Mouse (Mus musculus) E14TG2a.4 (cell line): Measurements from ENCODE around the gene Grk6.
A peak's percentile ranks its signal among the peaks of the same experiment; 100 is the strongest.

Source experiments
- H3K27me3 ChIP-seq: 2 replicates; pipeline ENCODE4 v1.6.1; 2014; ENCODE audit warnings: low read length, control low read depth; ENCODE audit not compliant: insufficient read depth
- H3K36me3 ChIP-seq: 2 replicates; pipeline ENCODE4 v1.6.1; 2014; ENCODE audit warnings: low read length, control low read depth; ENCODE audit not compliant: insufficient read depth
- H3K4me1 ChIP-seq: replicated peaks from 2 replicates; pipeline ENCODE4 v1.6.1; 2014; ENCODE audit warnings: low read depth, low read length, control low read depth
- H3K4me3 ChIP-seq: replicated peaks from 2 replicates; pipeline ENCODE4 v1.5.1; 2014; ENCODE audit warnings: mild to moderate bottlenecking, low read length
- H3K9me3 ChIP-seq: 2 replicates; pipeline ENCODE4 v1.6.1; 2014; ENCODE audit warnings: low read length, control low read depth
- CTCF ChIP-seq: conservative IDR thresholded peaks from 2 replicates; pipeline ENCODE4 v1.5.1; 2014; ENCODE audit warnings: low read length
- NANOG ChIP-seq: IDR thresholded peaks from 2 replicates; pipeline ENCODE4 v1.6.1; 2014; ENCODE audit warnings: borderline replicate concordance, low read length, mixed read lengths
- POU5F1 ChIP-seq: IDR thresholded peaks from 2 replicates; pipeline ENCODE4 v1.6.1; 2014; ENCODE audit warnings: low read length, borderline replicate concordance

The Grk6 gene

DNA sequence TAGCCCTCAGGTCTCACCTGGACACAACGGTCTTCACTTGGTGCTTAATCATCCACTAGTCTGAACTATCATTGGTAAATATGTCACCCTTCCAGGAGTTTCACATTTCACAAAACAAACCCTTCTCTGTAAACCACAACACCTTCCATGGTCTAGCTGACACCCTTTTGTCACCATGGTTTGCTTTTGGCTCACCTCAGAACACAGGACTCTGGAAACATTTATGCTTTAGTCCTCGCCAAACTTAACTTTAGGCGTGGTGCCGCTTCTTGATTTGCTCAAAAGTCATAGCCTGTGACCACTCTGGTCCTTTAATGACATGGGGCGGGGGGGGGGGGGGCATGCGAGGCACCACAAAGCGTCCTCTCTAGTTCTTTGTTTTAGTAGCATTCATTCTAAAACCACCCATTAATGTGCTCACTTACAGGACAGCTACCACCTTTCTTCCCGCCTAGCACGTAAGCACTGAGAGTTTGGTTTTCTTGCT lies 1.0 kb upstream of the Grk6 start:
- TF ChIP-seq CTCF: no peak
- TF ChIP-seq NANOG: no peak
- TF ChIP-seq POU5F1: no peak
- Histone ChIP-seq H3K27me3 (no peaks in the 10 kb centered on the region), H3K4me1 (peaks cover 52% of the 10 kb centered on the region), H3K4me3 (peak overlapping the region; percentile 98), H3K36me3 (peaks cover 23% of the 10 kb centered on the region), H3K9me3 (peaks cover 16% of the 10 kb centered on the region)

DNA sequence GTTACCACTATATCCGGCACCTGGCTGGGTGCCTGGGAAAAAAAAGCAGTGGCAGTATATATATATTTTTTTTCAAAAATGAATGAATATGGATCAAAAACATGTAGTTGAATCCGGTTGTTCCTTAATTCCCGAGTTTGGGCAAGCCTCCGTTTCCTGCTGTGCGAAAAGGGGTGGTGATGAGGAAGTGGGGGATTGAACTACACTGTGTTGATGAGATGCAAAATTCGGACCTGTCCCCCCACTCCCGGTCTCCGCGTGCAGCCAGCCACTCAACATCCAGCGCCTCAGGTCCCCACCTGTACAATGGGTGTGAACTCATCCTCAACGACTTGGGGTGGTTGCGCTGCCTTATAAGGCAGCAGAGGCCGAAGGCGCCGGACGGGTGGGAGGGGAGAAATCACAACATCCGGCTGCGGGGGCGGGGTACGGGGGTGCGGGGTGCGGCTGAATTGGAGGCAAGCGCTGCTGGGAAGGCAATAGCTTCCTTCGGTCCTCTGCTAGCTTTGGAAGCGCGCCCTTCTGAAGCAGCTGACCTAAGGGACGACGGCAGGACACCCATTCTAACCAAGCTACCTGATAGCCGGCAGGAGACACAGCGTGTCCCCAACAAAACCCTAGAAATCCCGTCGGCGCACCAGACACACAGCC lies 461 bp upstream of the Grk6 start:
- H3K4me3 ChIP-seq: peak overlapping the region; percentile 98
- no peaks in the 10 kb centered on the region for H3K27me3 ChIP-seq
- H3K36me3 ChIP-seq: peaks cover 29% of the 10 kb centered on the region
- peaks cover 58% of the 10 kb centered on the region for H3K4me1 ChIP-seq
- TF ChIP-seq POU5F1 (no peak), NANOG (no peak), CTCF (no peak)
- H3K9me3 ChIP-seq: peaks cover 10% of the 10 kb centered on the region

DNA sequence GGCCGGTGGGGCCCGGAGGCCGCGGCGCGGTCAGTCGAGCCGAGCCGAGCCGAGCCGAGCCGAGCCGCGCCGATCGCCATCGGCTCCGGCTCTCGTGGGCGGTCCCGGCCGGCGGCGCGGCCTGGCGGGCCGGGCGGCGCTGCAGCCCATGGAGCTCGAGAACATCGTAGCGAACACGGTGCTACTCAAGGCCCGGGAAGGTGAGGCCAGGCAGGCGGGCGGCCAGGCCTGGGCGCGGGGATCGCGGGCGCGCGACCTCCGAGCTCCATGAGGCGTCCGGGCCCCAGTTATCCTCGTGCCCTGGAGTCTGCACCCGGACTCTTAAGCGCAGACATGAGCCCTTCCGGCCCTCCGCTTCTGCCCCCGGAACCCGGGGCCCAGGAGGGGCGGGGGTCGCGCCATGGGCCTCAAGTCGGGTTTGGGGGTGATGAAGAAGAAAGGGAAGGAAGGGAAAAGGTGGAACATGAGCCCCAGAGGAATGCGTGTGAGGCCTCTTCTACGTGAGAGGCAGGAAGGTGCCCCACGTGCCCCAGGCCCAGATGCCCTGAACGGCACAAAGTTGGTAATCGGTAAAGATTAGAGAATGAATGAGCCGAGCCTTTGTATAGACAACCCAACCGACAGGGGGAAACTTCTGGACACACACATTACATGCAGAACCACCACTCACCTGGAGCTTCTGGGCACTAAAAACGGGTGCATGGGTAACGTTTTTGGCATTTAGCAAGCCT lies 654 bp downstream of the Grk6 start:
- H3K27me3 ChIP-seq: no peaks in the 10 kb centered on the region

DNA sequence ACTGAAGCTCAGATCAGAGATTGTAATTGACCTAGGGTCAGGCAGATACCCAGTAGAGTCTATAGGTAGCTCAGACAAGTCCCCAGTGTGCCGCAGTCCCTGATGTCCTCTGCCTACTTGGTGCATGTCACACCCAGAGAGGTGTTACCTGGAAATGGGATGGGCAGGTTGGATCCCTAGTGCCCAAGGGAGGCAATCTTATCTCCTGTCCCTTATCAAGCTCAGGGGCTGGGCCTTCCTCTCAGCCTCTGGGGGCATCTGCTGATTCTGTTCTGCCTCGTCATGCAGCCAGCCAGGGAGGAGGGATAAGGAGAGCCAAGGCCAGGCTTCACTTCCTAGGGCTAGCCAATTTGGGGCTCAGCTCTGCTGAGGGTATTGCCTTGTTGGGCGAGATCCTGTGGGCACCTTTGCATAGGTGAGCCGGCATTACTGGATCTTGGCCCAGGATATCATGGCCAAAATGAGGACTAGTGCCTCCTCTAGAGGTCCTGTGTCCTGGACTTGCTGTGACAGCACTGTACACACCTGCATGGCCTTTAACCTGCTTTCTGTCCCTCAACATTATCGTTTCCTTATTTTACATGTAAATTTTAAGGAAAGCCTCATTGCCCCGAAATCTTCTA lies 1.7 kb downstream of the Grk6 start:
- Histone ChIP-seq H3K36me3 (peaks cover 50% of the 10 kb centered on the region), H3K27me3 (no peaks in the 10 kb centered on the region), H3K4me3 (peak overlapping the region; percentile 98), H3K9me3 (no peaks in the 10 kb centered on the region), H3K4me1 (peaks cover 80% of the 10 kb centered on the region)
- TF ChIP-seq POU5F1 (no peak), CTCF (no peak), NANOG (no peak)

More for the DNA sequence above, 654 bp downstream of the Grk6 start:
- H3K4me1 ChIP-seq: peaks cover 69% of the 10 kb centered on the region
- H3K4me3 ChIP-seq: peak overlapping the region; percentile 98
- peaks cover 40% of the 10 kb centered on the region for H3K36me3 ChIP-seq
- no peaks in the 10 kb centered on the region for H3K9me3 ChIP-seq
- no peak for TF ChIP-seq CTCF
- TF ChIP-seq NANOG: no peak
- TF ChIP-seq POU5F1: no peak

DNA sequence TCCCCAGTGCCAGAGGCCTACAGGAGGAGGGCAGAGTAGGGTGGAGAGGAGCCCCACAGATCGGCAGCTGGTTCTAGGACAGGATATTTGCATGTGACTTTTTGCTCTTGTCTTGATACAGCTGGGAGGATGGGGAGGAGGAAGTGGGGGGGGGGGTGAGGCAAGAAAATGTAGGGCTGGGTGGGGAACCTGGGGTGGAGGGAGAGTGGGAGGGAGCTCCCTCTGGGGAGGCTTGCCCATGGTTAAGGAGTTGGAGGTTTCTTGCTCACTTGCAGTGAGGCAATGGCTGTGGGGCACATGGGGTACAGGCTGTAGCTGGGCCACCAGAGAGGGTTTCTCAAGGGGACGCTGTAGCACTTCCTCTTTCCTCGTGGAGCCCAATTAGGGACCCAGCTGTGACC lies 2.7 kb downstream of the Grk6 start:
- Histone ChIP-seq H3K27me3 (no peaks in the 10 kb centered on the region), H3K4me1 (peaks cover 81% of the 10 kb centered on the region), H3K9me3 (no peaks in the 10 kb centered on the region), H3K4me3 (peak overlapping the region; percentile 98), H3K36me3 (peaks cover 60% of the 10 kb centered on the region)
- TF ChIP-seq POU5F1: no peak
- TF ChIP-seq CTCF: no peak
- no peak for TF ChIP-seq NANOG

DNA sequence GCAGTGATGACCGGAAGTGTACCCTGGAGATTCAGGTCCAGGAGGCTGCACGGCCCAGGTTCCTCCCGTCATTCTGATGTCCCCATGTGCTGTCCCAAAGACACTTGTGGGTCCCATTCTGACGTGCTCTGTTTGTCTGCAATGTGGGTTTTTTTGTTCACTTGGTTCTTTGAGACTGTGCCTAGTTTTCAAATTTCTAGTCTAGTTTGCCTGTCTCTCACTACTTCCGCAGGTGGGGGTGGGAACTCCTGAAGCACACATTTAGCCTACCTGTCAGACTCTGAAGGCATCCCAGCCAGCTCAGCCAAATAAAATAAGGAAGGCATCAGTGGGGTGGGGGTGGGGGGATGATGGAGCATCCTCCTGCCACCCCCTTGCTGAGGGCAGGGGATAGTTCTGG lies 3.3 kb downstream of the Grk6 start:
- Histone ChIP-seq H3K36me3 (peaks cover 66% of the 10 kb centered on the region), H3K4me3 (peak overlapping the region; percentile 98), H3K9me3 (no peaks in the 10 kb centered on the region), H3K27me3 (no peaks in the 10 kb centered on the region), H3K4me1 (peaks cover 81% of the 10 kb centered on the region)
- TF ChIP-seq NANOG (no peak), CTCF (no peak), POU5F1 (no peak)

DNA sequence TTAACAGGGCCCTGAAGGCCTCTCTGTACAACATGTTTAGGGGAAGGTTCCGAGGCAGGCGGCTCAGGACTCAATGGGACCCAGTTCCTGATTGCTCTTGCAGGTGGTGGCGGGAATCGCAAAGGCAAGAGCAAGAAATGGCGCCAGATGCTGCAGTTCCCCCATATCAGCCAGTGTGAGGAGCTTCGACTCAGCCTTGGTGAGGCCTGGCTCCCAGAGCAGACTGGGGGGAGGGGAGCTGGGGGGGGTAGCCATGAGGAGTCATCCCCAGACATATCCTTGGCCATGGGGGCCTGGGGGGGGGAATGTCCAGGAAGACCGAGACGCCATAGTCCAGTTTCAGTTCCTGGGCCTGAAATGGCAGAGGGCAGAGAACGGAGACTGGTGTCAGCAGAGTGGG lies 4.3 kb downstream of the Grk6 start:
- peaks cover 77% of the 10 kb centered on the region for H3K36me3 ChIP-seq
- H3K4me3 ChIP-seq: peak overlapping the region; percentile 98
- H3K4me1 ChIP-seq: peaks cover 83% of the 10 kb centered on the region
- H3K9me3 ChIP-seq: no peaks in the 10 kb centered on the region
- H3K27me3 ChIP-seq: no peaks in the 10 kb centered on the region
- no peak for TF ChIP-seq CTCF
- TF ChIP-seq NANOG: no peak
- TF ChIP-seq POU5F1: no peak

DNA sequence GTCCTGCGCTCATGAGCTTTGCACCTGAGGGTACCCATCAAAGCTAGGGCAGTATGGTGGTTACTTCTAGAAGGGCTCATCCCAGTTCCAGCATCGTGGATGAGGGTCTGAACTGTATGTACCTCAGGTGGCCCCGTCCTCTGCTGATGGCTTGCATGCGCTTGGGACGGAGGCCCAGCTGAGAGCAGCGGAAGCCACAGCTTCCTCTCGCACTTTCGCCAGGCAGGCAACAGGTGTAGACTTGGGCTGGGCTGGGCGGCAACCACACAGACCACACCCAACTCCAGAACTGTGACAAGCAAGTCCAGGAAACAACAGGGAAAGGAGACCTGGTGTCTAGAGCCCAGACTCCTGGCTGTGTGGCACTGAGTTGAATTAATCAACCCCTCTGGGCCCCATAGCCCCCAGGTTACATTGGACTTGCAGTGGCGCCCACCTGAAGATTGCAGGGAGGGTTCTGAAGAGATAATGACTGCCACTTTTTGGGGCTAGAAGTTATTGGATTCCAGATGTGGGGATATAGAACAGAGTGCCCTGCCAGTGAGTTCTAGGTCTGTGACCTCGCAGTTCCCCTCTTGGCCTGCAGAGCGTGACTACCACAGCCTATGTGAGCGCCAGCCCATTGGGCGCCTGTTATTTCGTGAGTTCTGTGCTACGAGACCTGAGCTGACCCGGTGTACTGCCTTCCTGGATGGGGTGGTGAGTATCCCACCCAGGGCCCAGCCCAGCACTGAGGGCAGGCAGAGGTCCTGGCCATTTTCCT lies 5.0 kb downstream of the Grk6 start:
- H3K27me3 ChIP-seq: no peaks in the 10 kb centered on the region
- H3K36me3 ChIP-seq: peaks cover 83% of the 10 kb centered on the region
- H3K9me3 ChIP-seq: no peaks in the 10 kb centered on the region
- peaks cover 85% of the 10 kb centered on the region for H3K4me1 ChIP-seq
- TF ChIP-seq POU5F1: no peak
- no peak for TF ChIP-seq NANOG
- TF ChIP-seq CTCF: peak; percentile 20; the same call in 1 of the 2 replicates
- H3K4me3 ChIP-seq: peak overlapping the region; percentile 98
